Mouse (Mus musculus) heart, embryonic 13.5 days (tissue): ENCODE data around the gene Slc7a11. TPM values are rescaled to one million over a fixed set of nuclear protein-coding genes. Genes with fewer than 3 reads are reported as not detected.

Experiments used
- ATAC-seq: fragments of 200-750 bp; cut with Nextera tagmentation; 2 replicates; pipeline ENCODE4 v1.8.0; 2017; ENCODE audit warnings: moderate TSS enrichment; ENCODE audit not compliant: insufficient number of reproducible peaks, low FRiP score, low TSS enrichment; ENCODE audit errors: extremely low read depth
- H3K27ac ChIP-seq: fragments of 300-500 bp; sonication (generic); replicated peaks from 2 replicates; pipeline ENCODE4 v1.5.1; 2015; ENCODE audit warnings: moderate library complexity, mild to moderate bottlenecking, inconsistent platforms
- H3K27me3 ChIP-seq: fragments of 300-500 bp; sonication (generic); replicated peaks from 2 replicates; pipeline ENCODE4 v1.6.1; 2015; ENCODE audit warnings: mild to moderate bottlenecking, inconsistent platforms
- H3K36me3 ChIP-seq: fragments of 300-500 bp; sonication (generic); 2 replicates; pipeline ENCODE4 v1.6.1; 2015; ENCODE audit warnings: mild to moderate bottlenecking, inconsistent platforms
- H3K4me1 ChIP-seq: fragments of 300-500 bp; sonication (generic); 2 replicates; pipeline ENCODE4 v1.6.1; 2015; ENCODE audit warnings: inconsistent platforms
- H3K4me2 ChIP-seq: fragments of 300-500 bp; sonication (generic); 2 replicates; pipeline ENCODE4 v1.6.1; 2015; ENCODE audit warnings: inconsistent platforms, mild to moderate bottlenecking, moderate library complexity
- H3K4me3 ChIP-seq: fragments of 300-500 bp; sonication (generic); 2 replicates; pipeline ENCODE4 v1.5.1; 2015; ENCODE audit warnings: moderate library complexity, mild to moderate bottlenecking, inconsistent platforms
- H3K9ac ChIP-seq: fragments of 300-500 bp; sonication (generic); 2 replicates; pipeline ENCODE4 v1.6.1; 2015; ENCODE audit warnings: inconsistent platforms, mild to moderate bottlenecking, moderate library complexity
- H3K9me3 ChIP-seq: fragments of 300-500 bp; sonication (generic); 2 replicates; pipeline ENCODE4 v1.6.1; 2016; ENCODE audit warnings: inconsistent platforms
- WGBS: fragments of 180-500 bp; shearing (Covaris S2); methylation state at CpG from one replicate; pipeline ENCODE4 v1.1.7; 2015; ENCODE audit warnings: mixed read lengths; 5-methylcytosine and 5-hydroxymethylcytosine counted together
- polyA plus RNA-seq: library from polyadenylated mRNA; unstranded; fragments of >200 nt; fragmentation: Nextera tagmentation; extraction: Ambion mirVana; gene quantifications from 2 replicates; pipeline ENCODE4 v1.2.1, GENCODE M21; 2015

The Slc7a11 gene
- polyA plus RNA-seq, 1 experiment from 2014 or later: 0.12 TPM

DNA sequence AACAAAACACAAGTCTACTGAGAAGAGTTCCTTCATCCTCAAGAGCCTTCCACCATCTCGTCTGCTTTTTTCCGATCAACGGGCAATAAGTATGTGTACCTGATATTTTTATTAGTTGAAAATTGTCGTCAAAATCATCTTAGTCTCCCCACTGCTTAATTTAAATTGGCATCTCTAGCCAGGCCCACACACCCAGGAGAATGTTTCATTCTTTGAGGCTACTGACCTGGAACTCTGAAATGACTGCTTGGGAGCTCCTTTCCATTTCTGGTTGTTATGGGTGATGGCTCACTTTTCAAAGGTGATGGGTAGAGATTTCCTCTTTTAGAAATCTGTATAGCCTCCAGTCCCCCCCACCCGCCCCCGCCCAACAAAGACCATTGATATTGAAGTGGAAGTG, 54.6 kb downstream of the Slc7a11 start:
- H3K36me3 ChIP-seq: no peaks in the 10 kb centered on the region
- H3K9ac ChIP-seq: no peak overlapping the region
- WGBS: 87% methylated on average over 6 of the region's 6 CpGs
- no peak overlapping the region for H3K27ac ChIP-seq
- no peak overlapping the region for H3K4me2 ChIP-seq
- H3K9me3 ChIP-seq: 0 out of 2 replicates have a peak, but pooled peaks cover 5% of the 10 kb centered on the region
- ATAC-seq: no peak
- no peaks in the 10 kb centered on the region for H3K27me3 ChIP-seq
- H3K4me3 ChIP-seq: no peak overlapping the region
- H3K4me1 ChIP-seq: no peaks in the 10 kb centered on the region

- Histone ChIP-seq H3K4me3 (no peak overlapping the region), H3K36me3 (no peaks in the 10 kb centered on the region), H3K9me3 (0 out of 2 replicates have a peak, but pooled peaks cover 5% of the 10 kb centered on the region), H3K4me2 (no peak overlapping the region), H3K9ac (no peak overlapping the region), H3K27ac (no peak overlapping the region), H3K27me3 (no peaks in the 10 kb centered on the region), H3K4me1 (no peaks in the 10 kb centered on the region)
- 40% methylated on average over 9 of the region's 9 CpGs for WGBS
- no peak for ATAC-seq
Observed at GRCm38 (mm10) chr3:50388288-50388687, 55.1 kb downstream of the Slc7a11 start.

DNA sequence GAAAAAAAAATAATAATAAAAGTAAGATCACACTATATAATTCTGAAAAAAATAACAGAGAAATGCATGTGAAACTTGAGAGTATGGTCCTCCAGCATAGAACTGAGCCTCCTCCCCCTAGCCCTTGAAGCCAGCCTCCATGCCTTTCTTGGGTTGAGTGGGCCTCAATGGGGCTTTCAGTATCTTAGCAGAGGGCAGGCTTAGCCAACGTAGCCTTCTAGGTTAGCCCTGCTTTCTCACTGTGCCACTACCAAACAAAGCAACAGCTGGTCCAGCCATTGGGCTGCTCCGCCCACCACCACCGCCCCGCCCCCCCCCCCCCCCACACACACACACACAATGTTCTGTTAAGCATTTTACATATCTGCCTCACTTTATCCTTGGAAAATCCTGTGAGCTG, 56.1 kb downstream of the Slc7a11 start:
- H3K36me3 ChIP-seq: no peaks in the 10 kb centered on the region
- no peak for ATAC-seq
- H3K4me2 ChIP-seq: no peak overlapping the region
- H3K9ac ChIP-seq: no peak overlapping the region
- H3K27ac ChIP-seq: no peak overlapping the region
- H3K4me3 ChIP-seq: no peak overlapping the region
- H3K9me3 ChIP-seq: 0 out of 2 replicates have a peak, but pooled peaks cover 5% of the 10 kb centered on the region
- H3K4me1 ChIP-seq: peaks cover 5% of the 10 kb centered on the region
- WGBS: 45% methylated on average over 4 of the region's 4 CpGs
- no peaks in the 10 kb centered on the region for H3K27me3 ChIP-seq

- ATAC-seq: no peak
- H3K27ac ChIP-seq: no peak overlapping the region
- H3K36me3 ChIP-seq: no peaks in the 10 kb centered on the region
- H3K9ac ChIP-seq: no peak overlapping the region
- peaks cover 9% of the 10 kb centered on the region for H3K4me1 ChIP-seq
- 78% methylated on average over 5 of the region's 5 CpGs for WGBS
- no peaks in the 10 kb centered on the region for H3K27me3 ChIP-seq
- 0 out of 2 replicates have a peak, but pooled peaks cover 5% of the 10 kb centered on the region for H3K9me3 ChIP-seq
- H3K4me3 ChIP-seq: no peak overlapping the region
- H3K4me2 ChIP-seq: no peak overlapping the region
Observed at GRCm38 (mm10) chr3:50386561-50387221, 56.7 kb downstream of the Slc7a11 start.

- no peaks in the 10 kb centered on the region for H3K27me3 ChIP-seq
- 80% methylated on average over 6 of the region's 6 CpGs for whole genome bisulfite sequencing
- H3K27ac ChIP-seq: no peak overlapping the region
- no peaks in the 10 kb centered on the region for H3K36me3 ChIP-seq
- no peak overlapping the region for H3K4me2 ChIP-seq
- peaks cover 9% of the 10 kb centered on the region for H3K4me1 ChIP-seq
- no peak for ATAC-seq
- no peak overlapping the region for H3K4me3 ChIP-seq
- H3K9me3 ChIP-seq: 0 out of 2 replicates have a peak, but pooled peaks cover 5% of the 10 kb centered on the region
- H3K9ac ChIP-seq: no peak overlapping the region
Observed at GRCm38 (mm10) chr3:50386066-50386465, 57.3 kb downstream of the Slc7a11 start.

- WGBS: 39% methylated on average over 5 of the region's 5 CpGs
- no peaks in the 10 kb centered on the region for H3K9me3 ChIP-seq
- peak overlapping the region; percentile 33; the same call in 1 of the 2 replicates for H3K27ac ChIP-seq
- H3K4me1 ChIP-seq: peaks cover 9% of the 10 kb centered on the region
- no peak overlapping the region for H3K4me3 ChIP-seq
- peak overlapping the region; percentile 70 for H3K4me2 ChIP-seq
- H3K36me3 ChIP-seq: no peaks in the 10 kb centered on the region
- no peak overlapping the region for H3K9ac ChIP-seq
- ATAC-seq: no peak
- no peaks in the 10 kb centered on the region for H3K27me3 ChIP-seq
Observed at GRCm38 (mm10) chr3:50382729-50383128, 60.7 kb downstream of the Slc7a11 start.

GRCm38 (mm10) chr3:50381861-50382693, 61.3 kb downstream of the Slc7a11 start:
- Histone ChIP-seq H3K4me1 (peaks cover 9% of the 10 kb centered on the region), H3K9me3 (no peaks in the 10 kb centered on the region), H3K27ac (peak overlapping the region; percentile 33; the same call in 1 of the 2 replicates), H3K27me3 (no peaks in the 10 kb centered on the region), H3K4me2 (peak overlapping the region; percentile 70), H3K36me3 (no peaks in the 10 kb centered on the region), H3K4me3 (peak overlapping the region; percentile 51), H3K9ac (peak overlapping the region; percentile 74)
- WGBS: 26% methylated on average over 22 of the region's 22 CpGs
- no peak for ATAC-seq

GRCm38 (mm10) chr3:50381160-50381860, 62.1 kb downstream of the Slc7a11 start:
- H3K36me3 ChIP-seq: no peaks in the 10 kb centered on the region
- H3K9ac ChIP-seq: peak overlapping the region; percentile 74
- H3K27ac ChIP-seq: no peak overlapping the region
- ATAC-seq: no peak
- 14% methylated on average over 10 of the region's 10 CpGs for WGBS
- peak overlapping the region; percentile 70 for H3K4me2 ChIP-seq
- no peaks in the 10 kb centered on the region for H3K9me3 ChIP-seq
- peak overlapping the region; percentile 51 for H3K4me3 ChIP-seq
- no peaks in the 10 kb centered on the region for H3K27me3 ChIP-seq
- peaks cover 9% of the 10 kb centered on the region for H3K4me1 ChIP-seq

GRCm38 (mm10) chr3:50379942-50380341, 63.5 kb downstream of the Slc7a11 start:
- H3K27me3 ChIP-seq: no peaks in the 10 kb centered on the region
- no peak overlapping the region for H3K27ac ChIP-seq
- no peak overlapping the region for H3K4me2 ChIP-seq
- H3K4me3 ChIP-seq: no peak overlapping the region
- H3K9ac ChIP-seq: no peak overlapping the region
- peaks cover 11% of the 10 kb centered on the region for H3K4me1 ChIP-seq
- 56% methylated on average over 8 of the region's 8 CpGs for WGBS
- no peaks in the 10 kb centered on the region for H3K9me3 ChIP-seq
- ATAC-seq: no peak
- no peaks in the 10 kb centered on the region for H3K36me3 ChIP-seq

DNA sequence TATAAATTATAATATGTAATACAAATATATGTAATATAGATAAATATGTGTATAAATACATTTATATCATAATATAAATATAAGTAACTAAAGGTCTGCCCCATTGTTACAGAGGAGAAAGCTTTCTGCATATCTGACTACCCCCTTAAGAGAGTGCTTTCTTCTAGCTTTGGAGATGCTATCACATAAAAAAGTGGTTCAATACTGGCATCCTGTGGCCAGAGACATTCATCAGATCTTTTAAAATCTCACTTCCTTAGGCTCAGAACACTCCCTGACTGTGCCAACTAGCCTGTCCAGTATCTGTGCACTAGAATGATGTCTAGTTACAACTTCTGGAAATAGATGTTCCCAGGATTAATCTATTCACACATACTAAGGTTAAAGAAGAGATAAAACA, 67.9 kb downstream of the Slc7a11 start:
- Histone ChIP-seq H3K27ac (no peak overlapping the region), H3K4me2 (no peak overlapping the region), H3K4me1 (0 out of 2 replicates have a peak, but pooled peaks cover 3% of the 10 kb centered on the region), H3K4me3 (no peak overlapping the region), H3K27me3 (no peaks in the 10 kb centered on the region), H3K9ac (no peak overlapping the region), H3K9me3 (no peaks in the 10 kb centered on the region), H3K36me3 (no peaks in the 10 kb centered on the region)
- no peak for ATAC-seq

GRCm38 (mm10) chr3:50369791-50370190, 73.6 kb downstream of the Slc7a11 start:
- no peaks in the 10 kb centered on the region for H3K4me1 ChIP-seq
- ATAC-seq: no peak
- WGBS: 74% methylated on average over 6 of the region's 6 CpGs

More at GRCm38 (mm10) chr3:50369791-50370190, 73.6 kb downstream of the Slc7a11 start:
- H3K9ac ChIP-seq: no peak overlapping the region
- H3K27me3 ChIP-seq: no peaks in the 10 kb centered on the region
- H3K36me3 ChIP-seq: no peaks in the 10 kb centered on the region
- H3K4me2 ChIP-seq: no peak overlapping the region
- H3K4me3 ChIP-seq: no peak overlapping the region
- H3K27ac ChIP-seq: no peak overlapping the region
- no peaks in the 10 kb centered on the region for H3K9me3 ChIP-seq
